Mouse (Mus musculus) liver, embryonic 14.5 days (tissue): ENCODE results near the gene Rab6b.

Experiments
- CTCF ChIP-seq: IDR thresholded peaks from 2 replicates; pipeline ENCODE4 v1.5.1; 2016; ENCODE audit warnings: antibody characterized with exemption, low read depth, control low read depth
- EP300 ChIP-seq: IDR thresholded peaks from 2 replicates; pipeline ENCODE4 v1.6.1; 2016; ENCODE audit warnings: antibody characterized with exemption, low read depth

DNA sequence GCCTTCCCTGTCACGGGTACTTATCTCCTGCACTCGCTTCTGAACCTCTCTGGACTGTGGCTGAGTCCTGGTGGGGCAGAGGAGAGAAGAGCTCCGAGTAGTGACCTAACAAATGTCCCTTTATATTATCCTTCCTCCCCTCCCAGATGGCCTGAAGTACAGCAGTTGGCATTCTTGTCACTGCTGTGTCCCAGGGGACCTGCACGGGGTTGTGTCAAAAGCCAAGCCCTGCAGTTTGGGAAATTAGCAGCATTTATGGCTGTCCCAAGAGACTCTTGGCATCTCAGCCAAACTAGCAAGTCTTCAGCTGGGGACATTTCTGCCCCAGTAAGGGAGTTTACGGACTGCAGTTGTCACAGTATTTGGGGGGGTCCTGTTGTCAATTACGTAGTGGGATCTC, 27.9 kb downstream of the Rab6b start:
- TF ChIP-seq CTCF: no peak
- TF ChIP-seq EP300: no peak
